Mouse (Mus musculus) small intestine, adult 2 months (tissue): Measurements from ENCODE around the gene Znrf2. TPM values are rescaled to one million over a fixed set of nuclear protein-coding genes. Genes with fewer than 3 reads are reported as not detected.
"Not testable (repeated sequence)": the region's sequence is repeated elsewhere in the genome, so short reads cannot be mapped to it uniquely, and the experiment has no call there.

Experiments
- H3K27ac ChIP-seq: fragments of 200-500 bp; 2 replicates; pipeline ENCODE4 v1.5.1; 2012; ENCODE audit warnings: low read depth, low read length, control low read depth, inconsistent platforms; ENCODE audit not compliant: insufficient read depth
- H3K27me3 ChIP-seq: fragments of 200-500 bp; 2 replicates; pipeline ENCODE4 v1.6.1; 2012; ENCODE audit warnings: mild to moderate bottlenecking, moderate library complexity, low read length, inconsistent platforms; ENCODE audit not compliant: control insufficient read depth, insufficient read depth
- H3K36me3 ChIP-seq: fragments of 200-500 bp; 2 replicates; pipeline ENCODE4 v1.6.1; 2012; ENCODE audit warnings: mild to moderate bottlenecking, low read length, control low read depth, inconsistent platforms; ENCODE audit not compliant: control insufficient read depth, insufficient read depth
- H3K4me1 ChIP-seq: fragments of 200-500 bp; 2 replicates; pipeline ENCODE4 v1.6.1; 2012; ENCODE audit warnings: low read length, inconsistent platforms, mixed read lengths; ENCODE audit not compliant: control insufficient read depth, insufficient read depth, insufficient read length
- H3K4me3 ChIP-seq: fragments of 200-500 bp; 2 replicates; pipeline ENCODE4 v1.5.1; 2012; ENCODE audit warnings: low read depth, mild to moderate bottlenecking, control low read depth, inconsistent platforms, low read length, moderate library complexity
- CTCF ChIP-seq: fragments of 200-500 bp; IDR thresholded peaks from 2 replicates; pipeline ENCODE4 v1.5.1; 2012; ENCODE audit warnings: low read depth, mild to moderate bottlenecking, control low read depth, inconsistent platforms, low read length, moderate library complexity, mixed read lengths; ENCODE audit not compliant: insufficient replicate concordance, insufficient read length; ENCODE audit errors: extremely low read depth
- POLR2A ChIP-seq: fragments of 200-500 bp; IDR thresholded peaks from 2 replicates; pipeline ENCODE4 v1.6.1; 2012; ENCODE audit warnings: low read depth, mild to moderate bottlenecking, control low read depth, inconsistent platforms, low read length, moderate library complexity
- WGBS: fragments of 180-500 bp; shearing (Covaris S2); methylation state at CpG from one replicate; pipeline ENCODE4 v1.1.7; 2018; 5-methylcytosine and 5-hydroxymethylcytosine counted together
- polyA plus RNA-seq: library from polyadenylated mRNA; depleted of rRNA; stranded (reverse); fragments of >200 nt; gene quantifications from 2 replicates; pipeline ENCODE4 v1.2.3, GENCODE M21; 2012

Gene Znrf2
- polyA plus RNA-seq, 1 experiment, result 7.0 TPM

DNA sequence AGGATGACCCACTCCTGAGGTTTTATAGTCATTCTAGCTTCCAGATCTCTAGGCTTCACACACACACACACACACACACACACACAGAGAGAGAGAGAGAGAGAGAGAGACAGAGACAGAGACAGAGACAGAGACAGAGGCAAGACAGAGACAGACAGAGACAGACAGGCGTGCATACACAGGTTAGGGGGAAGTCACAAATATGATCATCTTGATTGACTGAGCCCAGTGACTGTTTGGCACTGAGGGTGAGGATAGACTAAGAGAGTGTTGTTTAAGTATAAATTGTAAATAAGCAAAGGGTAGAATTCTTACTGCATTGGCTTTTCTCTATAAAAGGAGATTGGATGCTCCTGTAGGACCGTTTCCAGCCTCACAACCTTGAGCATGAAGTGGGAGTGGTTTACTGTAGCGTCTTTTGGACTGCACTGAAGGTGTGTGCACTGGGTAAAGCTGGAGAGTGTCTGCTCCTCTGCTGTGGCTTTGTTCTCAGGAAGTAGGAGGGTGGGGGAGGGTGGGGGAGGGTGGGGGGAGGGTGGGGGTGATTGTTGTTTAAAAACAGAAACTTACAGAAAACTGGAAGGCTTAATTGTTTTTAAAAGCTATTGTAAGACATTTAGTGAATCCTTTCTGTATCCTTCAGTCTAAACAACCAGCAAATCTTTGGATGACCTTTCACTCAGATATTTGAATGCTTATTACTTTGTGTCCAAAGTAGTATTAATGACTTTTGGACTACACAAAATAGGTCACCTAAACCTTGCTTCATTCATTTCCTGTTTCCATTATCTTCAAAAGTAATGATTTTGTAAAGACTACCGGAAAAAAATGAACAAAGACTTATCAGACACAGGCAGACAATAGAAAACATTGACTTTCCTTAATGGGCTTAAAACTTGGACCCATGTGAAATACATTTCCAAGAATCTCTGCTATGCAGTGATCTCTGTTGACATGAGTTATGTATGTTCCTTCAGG lies 32.8 kb downstream of the Znrf2 start:
- 26% methylated on average over 4 of the region's 4 CpGs for WGBS
- Histone ChIP-seq H3K27ac (peak overlapping the region; percentile 34; the same call in 1 of the 2 replicates), H3K4me1 (peaks cover 17% of the 10 kb centered on the region; the same call in 1 of the 2 replicates), H3K4me3 (no peak overlapping the region), H3K36me3 (no peaks in the 10 kb centered on the region), H3K27me3 (no peaks in the 10 kb centered on the region)
- no peak for TF ChIP-seq CTCF
- no peak for TF ChIP-seq POLR2A

DNA sequence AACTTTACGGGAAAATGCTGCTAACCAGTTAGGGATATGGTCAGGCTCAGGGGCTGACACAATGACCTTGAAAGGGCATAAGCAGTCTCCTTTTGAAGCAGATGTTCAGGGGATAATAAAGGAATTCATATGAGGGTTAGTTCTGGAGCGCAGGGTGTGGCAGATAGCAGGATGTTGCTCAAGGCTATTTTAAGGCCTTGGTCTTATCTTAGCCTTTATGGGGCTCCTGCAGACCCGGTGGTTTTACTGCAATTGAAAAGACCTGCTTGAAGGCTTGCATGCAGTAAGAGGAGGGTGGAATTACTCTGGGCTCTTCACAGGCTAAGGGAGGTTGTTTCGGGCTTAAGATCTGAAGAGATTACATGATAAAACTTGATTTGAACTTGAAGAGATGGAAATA lies 35.1 kb downstream of the Znrf2 start:
- no peak for TF ChIP-seq CTCF
- no peak for TF ChIP-seq POLR2A
- 36% methylated on average over 4 of the region's 4 CpGs for WGBS
- Histone ChIP-seq H3K27ac (no peak overlapping the region; the same call in 1 of the 2 replicates), H3K36me3 (no peaks in the 10 kb centered on the region), H3K4me3 (no peak overlapping the region), H3K27me3 (no peaks in the 10 kb centered on the region), H3K4me1 (peaks cover 25% of the 10 kb centered on the region; the same call in 1 of the 2 replicates)

DNA sequence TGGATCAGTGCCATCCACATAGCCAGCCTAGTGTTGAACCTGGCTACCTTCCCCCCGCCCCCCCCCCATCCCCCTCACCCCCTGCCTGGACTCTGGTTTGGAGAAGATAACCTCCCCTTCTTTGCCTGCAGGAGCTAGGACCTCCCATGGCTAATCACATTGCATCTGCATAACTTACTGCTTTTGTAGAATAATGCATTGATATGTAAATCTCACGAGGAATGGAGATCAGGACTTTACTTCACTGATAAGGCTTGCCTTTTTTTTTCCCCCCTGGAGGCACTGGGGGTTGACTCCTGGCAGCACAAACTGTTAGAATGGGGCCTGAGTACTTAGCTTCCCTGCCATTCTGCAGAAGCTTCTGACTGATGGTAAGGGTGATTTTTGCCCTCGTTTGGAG lies 36.0 kb downstream of the Znrf2 start:
- Histone ChIP-seq H3K4me3 (no peak overlapping the region), H3K27ac (no peak overlapping the region), H3K36me3 (no peaks in the 10 kb centered on the region), H3K4me1 (peaks cover 25% of the 10 kb centered on the region; the same call in 1 of the 2 replicates), H3K27me3 (no peaks in the 10 kb centered on the region)
- no peak for TF ChIP-seq CTCF
- TF ChIP-seq POLR2A, result no peak
- WGBS, result 23% methylated on average over 3 of the region's 3 CpGs

DNA sequence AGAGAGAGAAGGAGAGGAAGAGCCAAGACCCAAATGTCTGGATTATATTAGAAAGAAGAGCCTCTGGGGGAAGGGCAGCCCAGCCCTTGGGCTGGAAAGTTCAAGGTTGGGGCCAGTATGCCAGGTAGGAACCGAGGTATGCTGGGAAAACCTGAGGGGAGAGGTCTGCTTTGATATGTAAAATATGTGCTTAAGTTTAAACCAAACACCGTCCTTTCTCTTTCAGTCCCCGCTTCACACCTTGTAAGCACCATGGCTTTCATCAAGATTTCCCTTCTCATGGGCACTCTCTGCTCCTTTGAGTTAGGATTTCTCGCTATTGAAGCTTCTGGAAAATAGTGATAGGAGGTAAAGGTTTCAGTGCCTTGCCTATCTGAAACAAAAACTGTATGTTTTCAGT lies 38.1 kb downstream of the Znrf2 start:
- Histone ChIP-seq H3K4me1 (peaks cover 22% of the 10 kb centered on the region; the same call in 1 of the 2 replicates), H3K36me3 (no peaks in the 10 kb centered on the region), H3K4me3 (no peak overlapping the region), H3K27me3 (no peaks in the 10 kb centered on the region), H3K27ac (peak overlapping the region; percentile 92)
- whole genome bisulfite sequencing, result 57% methylated on average over 4 of the region's 4 CpGs
- TF ChIP-seq POLR2A (no peak), CTCF (no peak)

DNA sequence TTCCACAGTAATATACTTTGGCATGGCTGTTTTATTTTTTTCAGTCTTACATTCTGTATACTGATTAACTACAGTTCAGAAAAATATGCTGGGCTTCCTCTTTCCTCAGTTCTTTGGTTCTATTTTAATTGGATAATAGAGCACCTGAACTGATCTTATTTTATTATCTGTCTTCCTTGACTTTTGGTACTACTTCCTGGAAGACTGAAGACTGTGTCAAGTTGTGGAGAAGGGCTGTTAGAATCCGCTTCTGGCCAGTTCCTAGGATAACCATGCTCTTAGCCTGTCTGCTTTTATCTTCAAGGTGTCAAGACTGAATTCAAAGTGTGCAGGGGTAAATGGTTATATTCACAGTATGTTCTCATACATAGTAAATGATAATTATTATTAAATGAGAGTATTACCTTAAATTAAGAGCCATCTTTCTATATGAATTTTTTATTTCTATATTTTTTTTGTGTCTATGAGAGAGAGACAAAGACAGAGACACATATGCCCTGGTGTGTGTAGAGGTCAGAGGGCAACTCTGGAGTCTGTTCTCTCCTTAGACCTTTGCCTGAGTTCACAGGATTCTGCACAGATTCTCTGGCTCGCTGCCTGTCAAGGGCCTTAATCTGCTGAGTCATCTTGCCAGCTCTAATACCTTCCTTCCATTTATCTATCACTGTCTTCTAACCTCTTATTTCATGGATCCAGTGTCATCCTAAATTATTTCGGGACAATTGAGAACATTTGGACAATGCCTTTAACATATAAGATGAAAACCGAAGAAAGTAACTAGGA lies 39.3 kb downstream of the Znrf2 start:
- Histone ChIP-seq H3K4me3 (no peak overlapping the region), H3K36me3 (no peaks in the 10 kb centered on the region), H3K4me1 (peaks cover 26% of the 10 kb centered on the region; the same call in 1 of the 2 replicates), H3K27ac (peak overlapping the region; percentile 45; the same call in 1 of the 2 replicates), H3K27me3 (no peaks in the 10 kb centered on the region)
- no peak for TF ChIP-seq POLR2A
- no peak for TF ChIP-seq CTCF
- 38% methylated on average over 4 of the region's 4 CpGs for WGBS

DNA sequence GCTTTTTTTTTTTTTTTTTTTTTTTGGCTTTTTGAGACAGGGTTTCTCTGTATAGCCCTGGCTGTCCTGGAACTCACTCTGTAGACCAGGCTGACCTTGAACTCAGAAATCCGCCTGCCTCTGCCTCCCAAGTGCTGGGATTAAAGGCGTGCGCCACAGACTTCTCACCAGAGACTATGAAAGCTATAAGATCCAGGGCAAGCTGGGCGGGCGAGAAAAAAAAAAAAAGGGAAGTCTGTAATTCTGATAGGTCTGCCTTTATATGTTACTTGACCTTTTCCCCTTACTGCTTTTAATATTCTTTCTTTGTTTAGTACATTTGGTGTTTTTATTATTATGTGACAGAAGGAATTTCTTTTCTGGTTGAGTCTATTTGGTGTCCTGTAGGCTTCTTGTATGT lies 42.4 kb downstream of the Znrf2 start:
- 86% methylated on average over 5 of the region's 5 CpGs for WGBS

DNA sequence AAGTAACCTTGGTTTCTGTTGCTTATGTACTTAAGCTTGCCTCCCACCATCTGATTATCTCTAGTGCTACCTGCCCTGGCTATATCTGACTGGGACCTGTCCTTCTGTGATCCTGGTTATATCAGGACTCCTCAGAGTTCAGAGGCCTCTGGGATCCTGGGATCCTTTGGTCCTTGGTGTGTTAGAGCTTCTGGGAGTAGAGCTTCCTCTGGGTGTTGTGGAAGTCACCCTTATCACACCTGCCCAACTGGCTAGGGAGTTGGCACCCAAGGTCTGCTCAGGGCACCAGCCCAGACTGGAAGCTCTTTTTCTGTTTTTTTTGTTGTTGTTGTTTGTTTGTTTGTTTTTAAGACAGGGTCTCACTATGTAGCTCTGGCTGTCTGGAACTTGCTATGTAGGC lies 43.5 kb downstream of the Znrf2 start:
- Histone ChIP-seq H3K27ac (no peak overlapping the region), H3K27me3 (no peaks in the 10 kb centered on the region), H3K4me1 (peaks cover 7% of the 10 kb centered on the region; the same call in 1 of the 2 replicates), H3K4me3 (no peak overlapping the region), H3K36me3 (no peaks in the 10 kb centered on the region)
- TF ChIP-seq POLR2A, result no peak
- TF ChIP-seq CTCF, result no peak

More for the DNA sequence above, 42.4 kb downstream of the Znrf2 start:
- peaks cover 12% of the 10 kb centered on the region; the same call in 1 of the 2 replicates for H3K4me1 ChIP-seq
- not testable (repeated sequence) for H3K36me3 ChIP-seq, H3K27me3 ChIP-seq, H3K4me3 ChIP-seq, H3K27ac ChIP-seq
